Mouse (Mus musculus): ENCODE measurements around the gene Efna2. TPM values are rescaled to one million over a fixed set of nuclear protein-coding genes. Genes with fewer than 3 reads are reported as not detected.

Efna2 gene
- polyA plus RNA-seq, 1 experiment from 2014 or later: 10.5 TPM

GRCm38 (mm10) chr10:80236145-80236825 lies 57.0 kb downstream of the Efna2 start:
- Histone ChIP-seq H3K9ac (ENCODE audit: low read depth, low read length) (no peak overlapping the region), H3K4me3 (replicated peaks; ENCODE audit: low read depth, low read length) (no peak overlapping the region), H3K27ac (no peak overlapping the region), H3K36me3 (ENCODE audit: insufficient read depth, low read length) (peaks cover 88% of the 10 kb centered on the region), H3K27me3 (ENCODE audit: insufficient read depth, low read length) (no peaks in the 10 kb centered on the region), H3K9me3 (replicated peaks; ENCODE audit: low read length) (no peaks in the 10 kb centered on the region), H3K4me1 (replicated peaks; ENCODE audit: insufficient read depth, low read length) (peaks cover 4% of the 10 kb centered on the region; the same call in 1 of the 2 replicates), H3K4me2 (ENCODE audit: low read length) (no peak overlapping the region)
- ATAC-seq (replicated peaks; ENCODE audit: low FRiP score, low read depth) (no peak), DNase-seq (ENCODE audit: low spot score) (no peak)
- 94% methylated on average over 13 of the region's 13 CpGs for WGBS
- TF ChIP-seq CTCF (IDR thresholded peaks at IDR 0.05; ENCODE audit: low read depth): no peak

GRCm38 (mm10) chr10:80237020-80237419 lies 57.7 kb downstream of the Efna2 start:
- H3K27me3 ChIP-seq (ENCODE audit: insufficient read depth, low read length): no peaks in the 10 kb centered on the region
- no peak for TF ChIP-seq CTCF (IDR thresholded peaks at IDR 0.05; ENCODE audit: low read depth)
- 86% methylated on average over 4 of the region's 4 CpGs for WGBS
- no peak overlapping the region for H3K4me3 ChIP-seq (replicated peaks; ENCODE audit: low read depth, low read length)
- H3K27ac ChIP-seq: no peak overlapping the region
- ATAC-seq (replicated peaks; ENCODE audit: low FRiP score, low read depth) (no peak), DNase-seq (ENCODE audit: low spot score) (no peak)
- no peak overlapping the region for H3K4me2 ChIP-seq (ENCODE audit: low read length)
- H3K36me3 ChIP-seq (ENCODE audit: insufficient read depth, low read length): peaks cover 86% of the 10 kb centered on the region
- no peak overlapping the region for H3K9ac ChIP-seq (ENCODE audit: low read depth, low read length)
- H3K9me3 ChIP-seq (replicated peaks; ENCODE audit: low read length): no peaks in the 10 kb centered on the region
- H3K4me1 ChIP-seq (replicated peaks; ENCODE audit: insufficient read depth, low read length): peaks cover 4% of the 10 kb centered on the region; the same call in 1 of the 2 replicates

- Histone ChIP-seq H3K36me3 (ENCODE audit: insufficient read depth, low read length) (peaks cover 84% of the 10 kb centered on the region), H3K27me3 (ENCODE audit: insufficient read depth, low read length) (no peaks in the 10 kb centered on the region), H3K4me1 (replicated peaks; ENCODE audit: insufficient read depth, low read length) (peaks cover under 1% of the 10 kb centered on the region; the same call in 1 of the 2 replicates), H3K9me3 (replicated peaks; ENCODE audit: low read length) (no peaks in the 10 kb centered on the region), H3K9ac (ENCODE audit: low read depth, low read length) (no peak overlapping the region), H3K4me3 (replicated peaks; ENCODE audit: low read depth, low read length) (no peak overlapping the region), H3K27ac (no peak overlapping the region), H3K4me2 (ENCODE audit: low read length) (no peak overlapping the region)
- ATAC-seq (replicated peaks; ENCODE audit: low FRiP score, low read depth) (no peak), DNase-seq (ENCODE audit: low spot score) (no peak)
- TF ChIP-seq CTCF (IDR thresholded peaks at IDR 0.05; ENCODE audit: low read depth): no peak
- WGBS: 88% methylated on average over 3 of the region's 3 CpGs
Measured at GRCm38 (mm10) chr10:80238306-80238705, 59.0 kb downstream of the Efna2 start.

Other genes with a start within 250 kb of the Efna2 start
- 78.9 and 81.9 TPM in 2 replicates for gene Wdr18, start 219.3 kb upstream of the Efna2 start, polyA plus RNA-seq (2015; fragmentation: Nextera tagmentation; extraction: Ambion mirVana)
- 0.17 and 0.20 TPM in 2 replicates for gene Grin3b, start 208.8 kb upstream of the Efna2 start, polyA plus RNA-seq (2015; fragmentation: Nextera tagmentation; extraction: Ambion mirVana)
- gene Tmem259, start 195.2 kb upstream of the Efna2 start, polyA plus RNA-seq (2015; fragmentation: Nextera tagmentation; extraction: Ambion mirVana): 23.7 and 26.6 TPM in 2 replicates
- gene Cnn2, start 190.9 kb upstream of the Efna2 start, polyA plus RNA-seq (2015; fragmentation: Nextera tagmentation; extraction: Ambion mirVana): 221 and 261 TPM in 2 replicates
- gene Abca7, start 183.0 kb upstream of the Efna2 start, polyA plus RNA-seq (2015; fragmentation: Nextera tagmentation; extraction: Ambion mirVana): 2.4 and 2.6 TPM in 2 replicates
- gene Arhgap45, start 162.8 kb upstream of the Efna2 start, polyA plus RNA-seq (2015; fragmentation: Nextera tagmentation; extraction: Ambion mirVana): 4.0 and 4.6 TPM in 2 replicates
- 208 and 210 TPM in 2 replicates for gene Polr2e, start 139.7 kb upstream of the Efna2 start, polyA plus RNA-seq (2015; fragmentation: Nextera tagmentation; extraction: Ambion mirVana)
- gene Gpx4, start 132.3 kb upstream of the Efna2 start, polyA plus RNA-seq (2015; fragmentation: Nextera tagmentation; extraction: Ambion mirVana): 901 and 946 TPM in 2 replicates
- gene Sbno2, start 73.9 kb upstream of the Efna2 start, polyA plus RNA-seq (2015; fragmentation: Nextera tagmentation; extraction: Ambion mirVana): 9.6 and 10.5 TPM in 2 replicates
- 14.2 and 15.1 TPM in 2 replicates for gene Stk11, start 63.7 kb upstream of the Efna2 start, polyA plus RNA-seq (2015; fragmentation: Nextera tagmentation; extraction: Ambion mirVana)
- gene Atp5d, start 40.9 kb upstream of the Efna2 start, polyA plus RNA-seq (2015; fragmentation: Nextera tagmentation; extraction: Ambion mirVana): 936 and 986 TPM in 2 replicates
- gene Cbarp, start 38.6 kb upstream of the Efna2 start, polyA plus RNA-seq (2015; fragmentation: Nextera tagmentation; extraction: Ambion mirVana): 4.7 and 6.4 TPM in 2 replicates
- 13.7 and 18.6 TPM in 2 replicates for gene Midn, start 31.2 kb upstream of the Efna2 start, polyA plus RNA-seq (2015; fragmentation: Nextera tagmentation; extraction: Ambion mirVana)
- gene Cirbp, start 13.5 kb upstream of the Efna2 start, polyA plus RNA-seq (2015; fragmentation: Nextera tagmentation; extraction: Ambion mirVana): 290 and 317 TPM in 2 replicates
- gene 1600002K03Rik, start 6.5 kb upstream of the Efna2 start, polyA plus RNA-seq (2015; fragmentation: Nextera tagmentation; extraction: Ambion mirVana): 9.3 and 11.0 TPM in 2 replicates
- 44.2 and 52.7 TPM in 2 replicates for gene Mum1, start 47.0 kb downstream of the Efna2 start, polyA plus RNA-seq (2015; fragmentation: Nextera tagmentation; extraction: Ambion mirVana)
- gene Ndufs7, start 69.6 kb downstream of the Efna2 start, polyA plus RNA-seq (2015; fragmentation: Nextera tagmentation; extraction: Ambion mirVana): 537 and 556 TPM in 2 replicates
- gene Gamt, start 81.5 kb downstream of the Efna2 start, polyA plus RNA-seq (2015; fragmentation: Nextera tagmentation; extraction: Ambion mirVana): 25.5 and 26.0 TPM in 2 replicates
- gene Dazap1, start 82.0 kb downstream of the Efna2 start, polyA plus RNA-seq (2015; fragmentation: Nextera tagmentation; extraction: Ambion mirVana): 43.7 and 44.6 TPM in 2 replicates
- 974 and 1,069 TPM in 2 replicates for gene Rps15, start 113.0 kb downstream of the Efna2 start, polyA plus RNA-seq (2015; fragmentation: Nextera tagmentation; extraction: Ambion mirVana)
- 0.51 and 0.86 TPM in 2 replicates for gene Apc2, start 116.5 kb downstream of the Efna2 start, polyA plus RNA-seq (2015; fragmentation: Nextera tagmentation; extraction: Ambion mirVana)
- 52.2 and 53.6 TPM in 2 replicates for gene 2310011J03Rik, start 141.1 kb downstream of the Efna2 start, polyA plus RNA-seq (2015; fragmentation: Nextera tagmentation; extraction: Ambion mirVana)
- gene Pcsk4, start 150.0 kb downstream of the Efna2 start, polyA plus RNA-seq (2015; fragmentation: Nextera tagmentation; extraction: Ambion mirVana): 5.4 and 5.9 TPM in 2 replicates
- gene Reep6, start 150.5 kb downstream of the Efna2 start, polyA plus RNA-seq (2015; fragmentation: Nextera tagmentation; extraction: Ambion mirVana): 11.7 and 12.1 TPM in 2 replicates
- 3.0 and 3.2 TPM in 2 replicates for gene Adamtsl5, start 168.9 kb downstream of the Efna2 start, polyA plus RNA-seq (2015; fragmentation: Nextera tagmentation; extraction: Ambion mirVana)
- 0.51 and 1.0 TPM in 2 replicates for gene Plk5, start 177.0 kb downstream of the Efna2 start, polyA plus RNA-seq (2015; fragmentation: Nextera tagmentation; extraction: Ambion mirVana)
- gene Mex3d, start 208.2 kb downstream of the Efna2 start, polyA plus RNA-seq (2015; fragmentation: Nextera tagmentation; extraction: Ambion mirVana): 6.6 and 7.8 TPM in 2 replicates
- 163 and 165 TPM in 2 replicates for gene Mbd3, start 220.1 kb downstream of the Efna2 start, polyA plus RNA-seq (2015; fragmentation: Nextera tagmentation; extraction: Ambion mirVana)
- 1,117 and 1,253 TPM in 2 replicates for gene Uqcr11, start 227.3 kb downstream of the Efna2 start, polyA plus RNA-seq (2015; fragmentation: Nextera tagmentation; extraction: Ambion mirVana)